In the genomic region with DNA sequence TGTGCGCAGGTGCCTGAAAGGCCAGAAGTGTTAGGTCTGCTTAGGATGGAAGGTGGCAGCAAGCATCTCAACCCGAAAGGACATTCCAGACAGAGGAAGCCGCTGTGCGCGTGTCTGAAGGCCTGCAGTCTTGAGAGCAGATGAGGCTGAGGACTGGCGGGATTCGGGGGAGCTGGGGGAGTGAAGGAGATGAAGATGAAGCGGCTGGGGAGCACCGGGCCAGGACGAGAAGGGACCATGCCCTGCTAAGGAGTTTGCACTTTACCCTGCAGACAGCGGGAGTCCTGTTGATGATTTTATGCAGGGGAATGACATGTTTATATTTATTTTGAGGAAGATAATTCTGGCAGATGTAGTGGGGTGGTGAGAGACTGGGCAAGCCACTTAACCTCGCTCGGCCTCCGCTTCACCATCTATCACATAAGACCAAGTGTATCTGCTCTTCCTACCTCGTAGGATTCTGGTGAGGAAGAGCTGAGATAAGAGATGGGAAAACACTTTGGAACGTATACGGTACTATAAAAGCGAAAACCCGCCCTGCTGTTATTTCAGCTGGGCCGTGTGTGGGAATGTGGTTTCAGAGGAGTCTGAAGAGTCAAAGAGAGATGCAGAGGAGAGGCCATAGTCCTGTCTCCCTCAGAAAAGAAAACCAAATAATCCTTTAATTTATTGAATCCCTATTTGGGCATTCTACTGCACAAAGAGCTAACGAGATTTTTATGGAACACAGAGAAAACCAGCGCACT, we compare ENCODE assay signal across 23 mouse cellular contexts. TPM values are rescaled to one million over a fixed set of nuclear protein-coding genes. Genes with fewer than 3 reads are reported as not detected.
DNase-seq lines count a peak whose midpoint lies in the region; ATAC-seq and TF ChIP-seq lines count a peak whose summit lies in the region.
"Had no signal": no experiment of that assay in that cellular context is flagged by ENCODE, and none has a peak within 500 bp of the region (broad histone marks: within the 10 kb centered on the region; RNA-seq: fewer than 3 reads in every experiment).

No protein-coding gene starts in this region.

- 25% methylated on average over 22 of the region's 22 CpGs for WGBS in kidney, embryonic 14.5 days

- no peak overlapping the region; the same call in 1 of the 2 replicates for H3K4me2 ChIP-seq in kidney, embryonic 14.5 days (replicated peaks; ENCODE audit: low read depth, low read length)
- H3K4me2 ChIP-seq: embryonic facial prominence, embryonic 13.5 days; forebrain, embryonic 12.5 days; heart, embryonic 11.5 days; heart, embryonic 15.5 days; hindbrain, embryonic 13.5 days had no signal

- DNase-seq in kidney, adult 9 months = no peak
- DNase-seq in kidney, postnatal 10 days = peak; percentile 33
- DNase-seq in kidney, adult 11 months = no peak
- peak; percentile 44 for DNase-seq in mesoderm, embryonic 11.5 days (ENCODE audit: low read depth, low spot score)
- no peak for DNase-seq in adrenal gland, adult 18-20 months (ENCODE audit: low spot score in 2 of 2)
- DNase-seq: adrenal gland, adult 2 months; adrenal gland, postnatal 25 days; cerebellum, adult 8-10 months; cerebellum, postnatal 14 days; gastrocnemius, postnatal 10 days; heart, adult 18-20 months; heart, postnatal 14 days had no signal

- H3K4me3 ChIP-seq in kidney, embryonic 14.5 days (ENCODE audit: low read length) = no peak overlapping the region
- peak overlapping the region; percentile 7; the same call in 1 of the 2 replicates for H3K4me3 ChIP-seq in ES-Bruce4 (ENCODE audit: low read depth, low read length)
- H3K4me3 ChIP-seq: embryonic facial prominence, embryonic 13.5 days; forebrain, embryonic 12.5 days; heart, embryonic 15.5 days; hindbrain, embryonic 13.5 days had no signal

- no peak for TF ChIP-seq POLR2A in ES-Bruce4 (IDR thresholded peaks at IDR 0.05; ENCODE audit: insufficient read depth, low read length)

- H3K9ac ChIP-seq in kidney, embryonic 14.5 days (ENCODE audit: low read depth, low read length) = no peak overlapping the region
- no peak overlapping the region for H3K9ac ChIP-seq in ES-Bruce4 (ENCODE audit: low read depth, poor library complexity, severe bottlenecking)
- H3K9ac ChIP-seq: embryonic facial prominence, embryonic 13.5 days; forebrain, embryonic 12.5 days; heart, embryonic 15.5 days; hindbrain, embryonic 13.5 days had no signal

- TF ChIP-seq CTCF in ES-Bruce4 (IDR thresholded peaks at IDR 0.05; ENCODE audit: low read depth, low read length) = no peak

- peak overlapping the region; percentile 80 for H3K27ac ChIP-seq in kidney, embryonic 14.5 days (ENCODE audit: low read depth, low read length)
- no peak overlapping the region for H3K27ac ChIP-seq in ES-Bruce4 (ENCODE audit: insufficient read depth, low read length)
- H3K27ac ChIP-seq: embryonic facial prominence, embryonic 13.5 days; forebrain, embryonic 12.5 days; heart, embryonic 15.5 days; hindbrain, embryonic 13.5 days; hindbrain, postnatal 0 days had no signal

- peak; percentile 64 for ATAC-seq in kidney, embryonic 14.5 days (ENCODE audit: low FRiP score, low TSS enrichment)
- ATAC-seq: activated CD4-positive, CD25-positive, alpha-beta regulatory T cell, adult 4 months; forebrain, embryonic 16.5 days; hindbrain, postnatal 0 days had no signal

- no peaks in the 10 kb centered on the region for H3K9me3 ChIP-seq in kidney, embryonic 14.5 days (ENCODE audit: control insufficient read depth, low read length)
- no peaks in the 10 kb centered on the region for H3K9me3 ChIP-seq in ES-Bruce4 (replicated peaks; ENCODE audit: control insufficient read depth, insufficient read depth, low read length, poor library complexity, severe bottlenecking)
- H3K9me3 ChIP-seq: embryonic facial prominence, embryonic 13.5 days; forebrain, embryonic 12.5 days; G1E; heart, embryonic 15.5 days; hindbrain, embryonic 13.5 days had no signal

- H3K36me3 ChIP-seq in kidney, embryonic 14.5 days (ENCODE audit: control insufficient read depth, insufficient read depth, low read length) = no peaks in the 10 kb centered on the region
- H3K36me3 ChIP-seq in ES-Bruce4 (ENCODE audit: control insufficient read depth, insufficient read depth, low read length, poor library complexity, severe bottlenecking) = no peaks in the 10 kb centered on the region
- H3K36me3 ChIP-seq: embryonic facial prominence, embryonic 13.5 days; forebrain, embryonic 12.5 days; G1E; heart, embryonic 15.5 days; hindbrain, embryonic 13.5 days had no signal

- no peak for TF ChIP-seq EP300 in ES-Bruce4 (IDR thresholded peaks at IDR 0.05; ENCODE audit: insufficient read depth, low read depth, low read length)

- H3K4me1 ChIP-seq in kidney, embryonic 14.5 days (ENCODE audit: control insufficient read depth, insufficient read depth, low read length) = peaks cover 30% of the 10 kb centered on the region
- no peaks in the 10 kb centered on the region for H3K4me1 ChIP-seq in ES-Bruce4 (ENCODE audit: control insufficient read depth, insufficient read depth, low read length)
- H3K4me1 ChIP-seq: embryonic facial prominence, embryonic 13.5 days; forebrain, embryonic 12.5 days; hindbrain, embryonic 13.5 days had no signal

- H3K27me3 ChIP-seq in kidney, embryonic 14.5 days (ENCODE audit: control insufficient read depth, insufficient read depth, low read length) = no peaks in the 10 kb centered on the region
- no peaks in the 10 kb centered on the region for H3K27me3 ChIP-seq in ES-Bruce4 (ENCODE audit: control insufficient read depth, insufficient read depth, low read length, poor library complexity, severe bottlenecking)
- H3K27me3 ChIP-seq: embryonic facial prominence, embryonic 13.5 days; forebrain, embryonic 12.5 days; heart, embryonic 15.5 days; hindbrain, embryonic 13.5 days had no signal

RNA-seq across cellular contexts. Expression of gene Eif3m, which starts 10.2 kb away (rescaled TPM):
- 463 and 518 TPM in 2 replicates for polyA plus RNA-seq in kidney, embryonic 14.5 days (2014; fragmentation: Nextera tagmentation; extraction: Ambion mirVana)
- polyA plus RNA-seq in ES-Bruce4 (2011; ENCODE audit: insufficient read depth, insufficient read length, low read depth, missing spikeins) = 361 and 367 TPM in 2 replicates
- total RNA-seq in adrenal gland, adult 18-20 months (2021) = 100 to 1,000 TPM; 132 to 142 TPM

Comparison
In these comparisons a context has a peak if more than half of its experiments do, and no peak if none do; other contexts are left out.
1. DNase-seq: peak in kidney, postnatal 10 days (single experiment) and mesoderm, embryonic 11.5 days (single experiment); none in kidney, adult 9 months (single experiment), kidney, adult 11 months (single experiment) and adrenal gland, adult 18-20 months (0 of 2).